Mouse (Mus musculus): ENCODE measurements around the gene Dnajc10. TPM values are rescaled to one million over a fixed set of nuclear protein-coding genes. Genes with fewer than 3 reads are reported as not detected.
A peak's percentile ranks its signal among the peaks of the same experiment; 100 is the strongest.

The Dnajc10 gene
- polyA plus RNA-seq, 1 experiment from 2014 or later: 22.9 TPM

GRCm38 (mm10) chr2:80307701-80308100 is 7.6 kb upstream of the Dnajc10 start:
- Histone ChIP-seq H3K27ac (ENCODE audit: low read depth, low read length) (no peak overlapping the region), H3K9me3 (ENCODE audit: control insufficient read depth) (no peaks in the 10 kb centered on the region), H3K4me1 (replicated peaks; ENCODE audit: control insufficient read depth, insufficient read depth, low read length) (no peaks in the 10 kb centered on the region), H3K36me3 (ENCODE audit: control insufficient read depth, insufficient read depth) (no peaks in the 10 kb centered on the region), H3K27me3 (replicated peaks; ENCODE audit: control insufficient read depth, insufficient read depth, low read length) (no peaks in the 10 kb centered on the region), H3K4me2 (replicated peaks; ENCODE audit: low read depth) (no peak overlapping the region), H3K4me3 (ENCODE audit: low read depth, low read length) (no peak overlapping the region), H3K9ac (ENCODE audit: low read depth, low read length) (no peak overlapping the region)
- ATAC-seq: no peak
- WGBS: 88% methylated on average over 3 of the region's 3 CpGs
- no peak for TF ChIP-seq CTCF (IDR thresholded peaks at IDR 0.05; ENCODE audit: low read depth)

DNA sequence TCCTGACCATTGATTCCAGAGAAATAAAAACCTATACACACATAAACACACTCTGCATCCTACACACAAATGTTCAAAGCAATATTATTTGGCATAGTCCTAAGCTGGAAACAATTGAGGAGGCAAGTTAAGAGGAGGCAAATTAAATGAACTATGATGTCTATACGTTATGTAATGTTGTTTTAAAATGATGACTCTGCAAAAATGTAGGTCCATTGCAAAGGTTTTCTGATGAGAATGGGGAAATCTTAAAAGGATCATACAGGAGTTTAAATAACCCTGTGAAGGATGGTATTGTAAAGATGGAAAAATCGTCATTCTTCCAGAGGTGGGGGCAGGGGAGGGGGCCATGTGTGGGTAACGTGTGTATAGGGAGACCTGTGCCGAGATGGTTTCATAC is 5.5 kb upstream of the Dnajc10 start:
- Histone ChIP-seq H3K36me3 (ENCODE audit: control insufficient read depth, insufficient read depth) (no peaks in the 10 kb centered on the region), H3K9ac (ENCODE audit: low read depth, low read length) (no peak overlapping the region), H3K4me2 (replicated peaks; ENCODE audit: low read depth) (no peak overlapping the region), H3K4me3 (ENCODE audit: low read depth, low read length) (no peak overlapping the region), H3K27ac (ENCODE audit: low read depth, low read length) (no peak overlapping the region), H3K27me3 (replicated peaks; ENCODE audit: control insufficient read depth, insufficient read depth, low read length) (no peaks in the 10 kb centered on the region), H3K4me1 (replicated peaks; ENCODE audit: control insufficient read depth, insufficient read depth, low read length) (no peaks in the 10 kb centered on the region), H3K9me3 (ENCODE audit: control insufficient read depth) (no peaks in the 10 kb centered on the region)
- 76% methylated on average over 4 of the region's 4 CpGs for WGBS
- no peak for TF ChIP-seq CTCF (IDR thresholded peaks at IDR 0.05; ENCODE audit: low read depth)
- no peak for ATAC-seq

DNA sequence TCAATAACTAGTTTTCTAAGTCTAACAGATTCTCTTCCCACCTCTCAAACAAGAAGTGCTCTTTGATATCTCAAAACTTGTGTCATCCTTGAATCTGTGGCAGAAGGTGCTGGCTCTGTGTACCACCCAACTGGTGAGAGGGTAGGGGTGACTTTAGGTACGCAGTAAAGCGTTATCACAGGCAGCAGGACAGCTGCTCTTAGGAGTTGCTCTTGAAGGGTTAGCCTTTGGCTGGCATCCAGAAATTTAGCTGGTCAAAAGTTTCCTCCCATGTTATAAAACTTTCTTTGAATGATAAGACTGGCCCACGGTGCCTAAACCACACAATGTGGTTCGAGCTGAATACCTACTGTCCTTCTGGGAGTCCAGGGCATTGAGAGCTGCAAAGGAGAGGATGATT is 4.5 kb upstream of the Dnajc10 start:
- no peaks in the 10 kb centered on the region for H3K36me3 ChIP-seq (ENCODE audit: control insufficient read depth, insufficient read depth)
- no peak overlapping the region for H3K4me3 ChIP-seq (ENCODE audit: low read depth, low read length)
- H3K9ac ChIP-seq (ENCODE audit: low read depth, low read length): no peak overlapping the region
- H3K27me3 ChIP-seq (replicated peaks; ENCODE audit: control insufficient read depth, insufficient read depth, low read length): no peaks in the 10 kb centered on the region
- no peak for ATAC-seq
- no peaks in the 10 kb centered on the region for H3K4me1 ChIP-seq (replicated peaks; ENCODE audit: control insufficient read depth, insufficient read depth, low read length)
- TF ChIP-seq CTCF (IDR thresholded peaks at IDR 0.05; ENCODE audit: low read depth): no peak
- no peak overlapping the region for H3K4me2 ChIP-seq (replicated peaks; ENCODE audit: low read depth)
- no peak overlapping the region for H3K27ac ChIP-seq (ENCODE audit: low read depth, low read length)
- H3K9me3 ChIP-seq (ENCODE audit: control insufficient read depth): no peaks in the 10 kb centered on the region
- 19% methylated on average over 4 of the region's 4 CpGs for WGBS

- Histone ChIP-seq H3K9ac (ENCODE audit: low read depth, low read length) (no peak overlapping the region), H3K36me3 (ENCODE audit: control insufficient read depth, insufficient read depth) (no peaks in the 10 kb centered on the region), H3K27ac (ENCODE audit: low read depth, low read length) (no peak overlapping the region), H3K27me3 (replicated peaks; ENCODE audit: control insufficient read depth, insufficient read depth, low read length) (no peaks in the 10 kb centered on the region), H3K4me3 (ENCODE audit: low read depth, low read length) (no peak overlapping the region), H3K4me1 (replicated peaks; ENCODE audit: control insufficient read depth, insufficient read depth, low read length) (no peaks in the 10 kb centered on the region), H3K4me2 (replicated peaks; ENCODE audit: low read depth) (no peak overlapping the region), H3K9me3 (ENCODE audit: control insufficient read depth) (no peaks in the 10 kb centered on the region)
- ATAC-seq: no peak
- TF ChIP-seq CTCF (IDR thresholded peaks at IDR 0.05; ENCODE audit: low read depth): no peak
- WGBS: 69% methylated on average over 4 of the region's 4 CpGs
These were observed 3.9 kb upstream of the Dnajc10 start for GRCm38 (mm10) chr2:80311350-80311749.

- Histone ChIP-seq H3K27me3 (replicated peaks; ENCODE audit: control insufficient read depth, insufficient read depth, low read length) (no peaks in the 10 kb centered on the region), H3K4me2 (replicated peaks; ENCODE audit: low read depth) (peak overlapping the region; percentile 94), H3K36me3 (ENCODE audit: control insufficient read depth, insufficient read depth) (no peaks in the 10 kb centered on the region), H3K4me1 (replicated peaks; ENCODE audit: control insufficient read depth, insufficient read depth, low read length) (no peaks in the 10 kb centered on the region), H3K9me3 (ENCODE audit: control insufficient read depth) (no peaks in the 10 kb centered on the region), H3K27ac (ENCODE audit: low read depth, low read length) (no peak overlapping the region), H3K9ac (ENCODE audit: low read depth, low read length) (no peak overlapping the region), H3K4me3 (ENCODE audit: low read depth, low read length) (peak overlapping the region; percentile 96; the same call in 1 of the 2 replicates)
- no peak for TF ChIP-seq CTCF (IDR thresholded peaks at IDR 0.05; ENCODE audit: low read depth)
- 26% methylated on average over 1 of the region's 1 CpGs for WGBS
- ATAC-seq: no peak
These were observed 1.1 kb upstream of the Dnajc10 start for GRCm38 (mm10) chr2:80314201-80314600.

DNA sequence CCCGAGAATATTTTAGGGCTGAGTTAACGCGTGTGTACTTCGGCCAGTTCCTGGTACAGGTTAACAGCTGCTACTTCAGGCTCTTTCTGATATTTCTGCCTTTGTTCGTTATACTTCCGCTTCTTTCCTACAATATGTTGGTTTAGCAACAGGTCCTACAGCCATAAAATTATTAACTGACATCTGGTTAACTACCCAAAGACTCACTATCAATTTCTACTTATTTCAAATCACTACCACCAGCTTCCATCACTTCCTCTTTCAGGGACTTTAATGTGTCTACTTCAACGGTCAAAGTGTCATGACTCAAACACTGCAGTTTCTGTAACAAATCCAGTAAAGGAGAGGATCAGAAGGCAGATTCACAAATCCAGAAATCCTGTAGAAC is 418 bp upstream of the Dnajc10 start:
- peak overlapping the region; percentile 96 for H3K4me3 ChIP-seq (ENCODE audit: low read depth, low read length)
- H3K9ac ChIP-seq (ENCODE audit: low read depth, low read length): peak overlapping the region; percentile 85; the same call in 1 of the 2 replicates
- H3K27ac ChIP-seq (ENCODE audit: low read depth, low read length): peak overlapping the region; percentile 84
- no peak for TF ChIP-seq CTCF (IDR thresholded peaks at IDR 0.05; ENCODE audit: low read depth)
- H3K36me3 ChIP-seq (ENCODE audit: control insufficient read depth, insufficient read depth): peaks cover 4% of the 10 kb centered on the region; the same call in 1 of the 2 replicates
- no peaks in the 10 kb centered on the region for H3K4me1 ChIP-seq (replicated peaks; ENCODE audit: control insufficient read depth, insufficient read depth, low read length)
- H3K9me3 ChIP-seq (ENCODE audit: control insufficient read depth): no peaks in the 10 kb centered on the region
- 14% methylated on average over 7 of the region's 7 CpGs for WGBS
- H3K4me2 ChIP-seq (replicated peaks; ENCODE audit: low read depth): peak overlapping the region; percentile 94
- ATAC-seq: peak; percentile 51
- no peaks in the 10 kb centered on the region for H3K27me3 ChIP-seq (replicated peaks; ENCODE audit: control insufficient read depth, insufficient read depth, low read length)

GRCm38 (mm10) chr2:80322878-80323277 is 7.6 kb downstream of the Dnajc10 start:
- Histone ChIP-seq H3K27me3 (replicated peaks; ENCODE audit: control insufficient read depth, insufficient read depth, low read length) (no peaks in the 10 kb centered on the region), H3K9me3 (ENCODE audit: control insufficient read depth) (no peaks in the 10 kb centered on the region), H3K4me1 (replicated peaks; ENCODE audit: control insufficient read depth, insufficient read depth, low read length) (no peaks in the 10 kb centered on the region), H3K4me2 (replicated peaks; ENCODE audit: low read depth) (no peak overlapping the region), H3K27ac (ENCODE audit: low read depth, low read length) (no peak overlapping the region), H3K4me3 (ENCODE audit: low read depth, low read length) (no peak overlapping the region), H3K36me3 (ENCODE audit: control insufficient read depth, insufficient read depth) (peaks cover 53% of the 10 kb centered on the region), H3K9ac (ENCODE audit: low read depth, low read length) (no peak overlapping the region)
- WGBS: 95% methylated on average over 4 of the region's 4 CpGs
- ATAC-seq: no peak
- no peak for TF ChIP-seq CTCF (IDR thresholded peaks at IDR 0.05; ENCODE audit: low read depth)
